Mouse (Mus musculus) c-Kit-negative CD71-positive TER-119-positive erythroid progenitor cells, embryonic 14.5 days (primary cell): ENCODE data around the gene Fbxw26.
"Not testable (repeated sequence)": the region's sequence is repeated elsewhere in the genome, so short reads cannot be mapped to it uniquely, and the experiment has no call there.

ENCODE experiments used
- DNase-seq: peaks from one replicate; pipeline ENCODE4 v3.0.0-alpha.2; 2013; ENCODE audit warnings: low read depth, low spot score

Gene Fbxw26

GRCm38 (mm10) chr9:109745989-109746388, at the start of gene Fbxw26:
Fbxw26 (minus strand) TSS chr9:109746089.
- DNase-seq = not testable (repeated sequence)

- no peak for DNase-seq
Measured at GRCm38 (mm10) chr9:109795221-109795620, 49.3 kb upstream of the Fbxw26 start.

- not testable (repeated sequence) for DNase-seq
Measured at GRCm38 (mm10) chr9:109790570-109790969, 44.7 kb upstream of the Fbxw26 start, which contains the start of gene Fbxw27. Fbxw27 (minus strand) TSS chr9:109790670.

GRCm38 (mm10) chr9:109766841-109767240, 21.0 kb upstream of the Fbxw26 start:
- not testable (repeated sequence) for DNase-seq

- DNase-seq = not testable (repeated sequence)
Measured at GRCm38 (mm10) chr9:109702600-109702999, 43.3 kb downstream of the Fbxw26 start, which contains the start of gene Fbxw18. Fbxw18 (minus strand) TSS chr9:109702700.

GRCm38 (mm10) chr9:109685299-109685698, 60.6 kb downstream of the Fbxw26 start:
- no peak for DNase-seq
